Mouse (Mus musculus) thymus, adult 2 months (tissue): ENCODE data around the gene Agbl1.

ENCODE experiments used
- CTCF ChIP-seq: fragments of 200-500 bp; IDR thresholded peaks from 2 replicates; pipeline ENCODE4 v1.5.1; 2012; ENCODE audit warnings: mild to moderate bottlenecking, control low read depth, low read length, moderate library complexity, borderline replicate concordance; ENCODE audit not compliant: control insufficient read depth, poor library complexity, insufficient read depth; ENCODE audit errors: extremely low read depth
- POLR2A ChIP-seq: fragments of 200-500 bp; IDR thresholded peaks from 2 replicates; pipeline ENCODE4 v1.6.1; 2012; ENCODE audit warnings: mild to moderate bottlenecking, low read length, control low read depth, moderate library complexity; ENCODE audit not compliant: control insufficient read depth, poor library complexity, insufficient read depth; ENCODE audit errors: extremely low read depth

DNA sequence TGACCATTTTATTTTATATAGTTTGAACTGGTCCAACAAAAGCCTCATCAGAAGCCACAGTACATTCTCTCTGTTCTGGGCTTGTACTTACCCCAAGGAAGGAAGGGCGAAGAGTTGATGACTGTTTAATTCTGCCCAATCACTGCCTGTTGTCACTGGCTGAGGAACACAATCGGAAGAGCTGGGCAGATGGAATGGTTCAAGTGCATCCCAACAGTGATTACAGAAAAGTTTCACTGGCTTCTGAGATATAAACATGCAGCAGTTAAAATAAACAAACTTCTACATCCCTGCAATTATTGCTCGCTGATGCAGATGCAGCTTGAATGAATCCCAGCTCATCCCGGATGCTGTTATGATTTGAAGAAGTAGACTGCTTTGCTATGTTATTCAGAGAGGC is 421.3 kb downstream of the Agbl1 start:
- no peak for TF ChIP-seq POLR2A
- TF ChIP-seq CTCF: no peak
